Mouse (Mus musculus): ENCODE measurements at regions not wholly inside any gene's neighbourhood (a gene's known extent, or its start where the extent isn't known, plus 50 kb on each side); places are given as distances from the start of the nearest gene placed in this dataset.

- ATAC-seq (ENCODE audit: poor library complexity, severe bottlenecking): no peak
Observed at GRCm38 (mm10) chr7:66593619-66594018, 95.8 kb downstream of the Asb7 start.

GRCm38 (mm10) chr7:66591594-66592290 lies 97.7 kb downstream of the Asb7 start:
- ATAC-seq (ENCODE audit: poor library complexity, severe bottlenecking): no peak

- ATAC-seq (ENCODE audit: poor library complexity, severe bottlenecking): no peak
Observed at GRCm38 (mm10) chr7:66586511-66586910, 102.9 kb downstream of the Asb7 start.

GRCm38 (mm10) chr7:66580687-66581151 lies 108.7 kb downstream of the Asb7 start:
- ATAC-seq (ENCODE audit: poor library complexity, severe bottlenecking): no peak

- ATAC-seq (ENCODE audit: poor library complexity, severe bottlenecking): no peak
Observed at GRCm38 (mm10) chr7:66576261-66576660, 113.1 kb downstream of the Asb7 start.

GRCm38 (mm10) chr7:66571451-66571850 lies 117.9 kb downstream of the Asb7 start:
- no peak for ATAC-seq (ENCODE audit: poor library complexity, severe bottlenecking)

- ATAC-seq (ENCODE audit: poor library complexity, severe bottlenecking): 0 out of 2 replicates have a peak, but pooled peaks have one; percentile 18
Observed at GRCm38 (mm10) chr7:66547694-66548093, 120.4 kb upstream of the Aldh1a3 start.

- no peak for ATAC-seq (ENCODE audit: poor library complexity, severe bottlenecking)
Observed at GRCm38 (mm10) chr7:66545184-66545583, 117.9 kb upstream of the Aldh1a3 start.

GRCm38 (mm10) chr7:66544352-66545053 lies 117.2 kb upstream of the Aldh1a3 start:
- ATAC-seq (ENCODE audit: poor library complexity, severe bottlenecking): no peak

GRCm38 (mm10) chr7:66532596-66532995 lies 105.3 kb upstream of the Aldh1a3 start:
- no peak for ATAC-seq (ENCODE audit: poor library complexity, severe bottlenecking)

- ATAC-seq (ENCODE audit: poor library complexity, severe bottlenecking): no peak
Observed at GRCm38 (mm10) chr7:66532048-66532447, 104.7 kb upstream of the Aldh1a3 start.

GRCm38 (mm10) chr7:66531111-66531510 lies 103.8 kb upstream of the Aldh1a3 start:
- no peak for ATAC-seq (ENCODE audit: poor library complexity, severe bottlenecking)

- ATAC-seq (ENCODE audit: poor library complexity, severe bottlenecking): no peak
Observed at GRCm38 (mm10) chr7:66528881-66529280, 101.6 kb upstream of the Aldh1a3 start.

- no peak for ATAC-seq (ENCODE audit: poor library complexity, severe bottlenecking)
Observed at GRCm38 (mm10) chr7:66523959-66524358, 96.6 kb upstream of the Aldh1a3 start.

- no peak for ATAC-seq (ENCODE audit: poor library complexity, severe bottlenecking)
Observed at GRCm38 (mm10) chr7:66521522-66521921, 94.2 kb upstream of the Aldh1a3 start.

GRCm38 (mm10) chr7:66516143-66516542 lies 88.8 kb upstream of the Aldh1a3 start:
- no peak for ATAC-seq (ENCODE audit: poor library complexity, severe bottlenecking)

- no peak for ATAC-seq (ENCODE audit: poor library complexity, severe bottlenecking)
Observed at GRCm38 (mm10) chr7:66513411-66513810, 86.1 kb upstream of the Aldh1a3 start.

- no peak for ATAC-seq (ENCODE audit: poor library complexity, severe bottlenecking)
Observed at GRCm38 (mm10) chr7:66505734-66506133, 78.4 kb upstream of the Aldh1a3 start.

- peak; percentile 59; the same call in 1 of the 2 replicates for ATAC-seq (ENCODE audit: poor library complexity, severe bottlenecking)
Observed at GRCm38 (mm10) chr7:66504519-66504918, 77.2 kb upstream of the Aldh1a3 start.

- ATAC-seq (ENCODE audit: poor library complexity, severe bottlenecking): no peak
Observed at GRCm38 (mm10) chr7:66501425-66501824, 74.1 kb upstream of the Aldh1a3 start.

- ATAC-seq (ENCODE audit: poor library complexity, severe bottlenecking): no peak
Observed at GRCm38 (mm10) chr7:66497480-66497879, 70.2 kb upstream of the Aldh1a3 start.

- no peak for ATAC-seq (ENCODE audit: poor library complexity, severe bottlenecking)
Observed at GRCm38 (mm10) chr7:66493216-66493885, 66.0 kb upstream of the Aldh1a3 start.

Measured in megakaryocyte, adult 5-6 weeks (primary cell).